Mouse (Mus musculus) midbrain, embryonic 14.5 days (tissue): ENCODE measurements around the gene Bcas3. TPM values are rescaled to one million over a fixed set of nuclear protein-coding genes. Genes with fewer than 3 reads are reported as not detected.

Experiments
- ATAC-seq: fragments of 200-750 bp; cut with Nextera tagmentation; 2 replicates; pipeline ENCODE4 v1.8.0; 2017; ENCODE audit warnings: moderate number of reproducible peaks, moderate library complexity; ENCODE audit not compliant: low FRiP score, low TSS enrichment
- DNase-seq: peaks from one replicate; pipeline ENCODE4 v3.0.0-alpha.2; 2015
- H3K27ac ChIP-seq: fragments of 300-500 bp; sonication (generic); replicated peaks from 2 replicates; pipeline ENCODE4 v1.5.1; 2014; ENCODE audit warnings: mild to moderate bottlenecking, low read depth, low read length, moderate library complexity
- H3K27me3 ChIP-seq: fragments of 300-500 bp; sonication (generic); 2 replicates; pipeline ENCODE4 v1.6.1; 2014; ENCODE audit warnings: low read length, control low read depth, mixed read lengths; ENCODE audit not compliant: control insufficient read depth, insufficient read depth
- H3K36me3 ChIP-seq: fragments of 300-500 bp; sonication (generic); 2 replicates; pipeline ENCODE4 v1.6.1; 2014; ENCODE audit warnings: low read length, control low read depth; ENCODE audit not compliant: control insufficient read depth, insufficient read depth
- H3K4me1 ChIP-seq: fragments of 300-500 bp; sonication (generic); 2 replicates; pipeline ENCODE4 v1.6.1; 2014; ENCODE audit warnings: mild to moderate bottlenecking, antibody characterized with exemption, low read length, control low read depth; ENCODE audit not compliant: control insufficient read depth, insufficient read depth
- H3K4me2 ChIP-seq: fragments of 300-500 bp; sonication (generic); 2 replicates; pipeline ENCODE4 v1.6.1; 2014; ENCODE audit warnings: mild to moderate bottlenecking, low read length, moderate library complexity
- H3K4me3 ChIP-seq: fragments of 300-500 bp; sonication (generic); replicated peaks from 2 replicates; pipeline ENCODE4 v1.5.1; 2014; ENCODE audit warnings: low read depth, low read length
- H3K9ac ChIP-seq: fragments of 300-500 bp; sonication (generic); replicated peaks from 2 replicates; pipeline ENCODE4 v1.6.1; 2014; ENCODE audit warnings: mild to moderate bottlenecking, low read length, moderate library complexity
- H3K9me3 ChIP-seq: fragments of 300-500 bp; sonication (generic); 2 replicates; pipeline ENCODE4 v1.6.1; 2016; ENCODE audit warnings: low read length, control low read depth, mixed read lengths; ENCODE audit not compliant: control insufficient read depth
- WGBS: fragments of 180-500 bp; shearing (Covaris S2); extraction: QIAGEN DNeasy Blood & Tissue Kit; methylation state at CpG from one replicate; pipeline ENCODE4 v1.1.7; 2014; 5-methylcytosine and 5-hydroxymethylcytosine counted together
- polyA plus RNA-seq: library from polyadenylated mRNA; unstranded; fragments of >200 nt; fragmentation: Nextera tagmentation; extraction: Ambion mirVana; gene quantifications from 2 replicates; pipeline ENCODE4 v1.2.1, GENCODE M21; 2014

Gene Bcas3
- polyA plus RNA-seq, 1 experiment from 2014 or later: 33.4 TPM

GRCm38 (mm10) chr11:85645152-85645835 is 292.3 kb downstream of the Bcas3 start:
- H3K27ac ChIP-seq: no peak overlapping the region
- ATAC-seq: no peak
- no peak overlapping the region for H3K9ac ChIP-seq
- H3K4me3 ChIP-seq: no peak overlapping the region
- H3K9me3 ChIP-seq: no peaks in the 10 kb centered on the region
- no peak for DNase-seq
- H3K27me3 ChIP-seq: no peaks in the 10 kb centered on the region
- peaks cover 9% of the 10 kb centered on the region; the same call in 1 of the 2 replicates for H3K4me1 ChIP-seq
- no peaks in the 10 kb centered on the region for H3K36me3 ChIP-seq
- H3K4me2 ChIP-seq: no peak overlapping the region
- 76% methylated on average over 7 of the region's 7 CpGs for WGBS

GRCm38 (mm10) chr11:85648893-85649292 is 295.9 kb downstream of the Bcas3 start:
- no peak overlapping the region for H3K4me3 ChIP-seq
- 73% methylated on average over 3 of the region's 3 CpGs for WGBS
- H3K9me3 ChIP-seq: no peaks in the 10 kb centered on the region
- no peak overlapping the region for H3K4me2 ChIP-seq
- H3K9ac ChIP-seq: no peak overlapping the region
- no peaks in the 10 kb centered on the region for H3K27me3 ChIP-seq
- no peaks in the 10 kb centered on the region for H3K36me3 ChIP-seq
- H3K4me1 ChIP-seq: no peaks in the 10 kb centered on the region
- no peak overlapping the region for H3K27ac ChIP-seq
- DNase-seq (no peak), ATAC-seq (no peak)

- Histone ChIP-seq H3K4me1 (no peaks in the 10 kb centered on the region), H3K9me3 (no peaks in the 10 kb centered on the region), H3K4me2 (no peak overlapping the region), H3K27me3 (no peaks in the 10 kb centered on the region), H3K9ac (no peak overlapping the region), H3K36me3 (no peaks in the 10 kb centered on the region), H3K4me3 (no peak overlapping the region), H3K27ac (no peak overlapping the region)
- DNase-seq (no peak), ATAC-seq (no peak)
- 82% methylated on average over 9 of the region's 9 CpGs for WGBS
Observed at GRCm38 (mm10) chr11:85649373-85649772, 296.4 kb downstream of the Bcas3 start.

GRCm38 (mm10) chr11:85657471-85657870 is 304.5 kb downstream of the Bcas3 start:
- DNase-seq: no peak
- no peak for ATAC-seq
- 68% methylated on average over 4 of the region's 4 CpGs for WGBS

GRCm38 (mm10) chr11:85660304-85660703 is 307.3 kb downstream of the Bcas3 start:
- no peaks in the 10 kb centered on the region for H3K36me3 ChIP-seq
- H3K9ac ChIP-seq: no peak overlapping the region
- H3K27ac ChIP-seq: no peak overlapping the region
- H3K9me3 ChIP-seq: no peaks in the 10 kb centered on the region
- no peak overlapping the region for H3K4me2 ChIP-seq
- WGBS: 86% methylated on average over 4 of the region's 4 CpGs
- no peaks in the 10 kb centered on the region for H3K4me1 ChIP-seq
- DNase-seq: no peak
- no peaks in the 10 kb centered on the region for H3K27me3 ChIP-seq
- no peak overlapping the region for H3K4me3 ChIP-seq
- ATAC-seq: no peak

More at GRCm38 (mm10) chr11:85657471-85657870, 304.5 kb downstream of the Bcas3 start:
- Histone ChIP-seq H3K4me2 (no peak overlapping the region), H3K27me3 (no peaks in the 10 kb centered on the region), H3K9me3 (no peaks in the 10 kb centered on the region), H3K27ac (no peak overlapping the region), H3K36me3 (no peaks in the 10 kb centered on the region), H3K4me1 (no peaks in the 10 kb centered on the region), H3K9ac (no peak overlapping the region), H3K4me3 (no peak overlapping the region)

GRCm38 (mm10) chr11:85667176-85667575 is 314.2 kb downstream of the Bcas3 start:
- Histone ChIP-seq H3K36me3 (no peaks in the 10 kb centered on the region), H3K4me3 (no peak overlapping the region), H3K9me3 (no peaks in the 10 kb centered on the region), H3K9ac (no peak overlapping the region), H3K4me1 (peaks cover 12% of the 10 kb centered on the region), H3K4me2 (no peak overlapping the region), H3K27me3 (no peaks in the 10 kb centered on the region), H3K27ac (no peak overlapping the region)
- ATAC-seq: no peak
- DNase-seq: no peak
- WGBS: 63% methylated on average over 7 of the region's 7 CpGs

- DNase-seq (no peak), ATAC-seq (no peak)
- Histone ChIP-seq H3K9ac (no peak overlapping the region), H3K27me3 (no peaks in the 10 kb centered on the region), H3K9me3 (no peaks in the 10 kb centered on the region), H3K4me3 (no peak overlapping the region), H3K36me3 (no peaks in the 10 kb centered on the region), H3K4me2 (peak overlapping the region; percentile 19; the same call in 1 of the 2 replicates), H3K4me1 (peaks cover 12% of the 10 kb centered on the region), H3K27ac (no peak overlapping the region)
- 25% methylated on average over 9 of the region's 9 CpGs for WGBS
Observed at GRCm38 (mm10) chr11:85667741-85668140, 314.8 kb downstream of the Bcas3 start.

GRCm38 (mm10) chr11:85672881-85673475 is 320.0 kb downstream of the Bcas3 start:
- Histone ChIP-seq H3K36me3 (no peaks in the 10 kb centered on the region), H3K9me3 (no peaks in the 10 kb centered on the region), H3K4me3 (no peak overlapping the region), H3K27ac (no peak overlapping the region), H3K9ac (no peak overlapping the region), H3K4me1 (peaks cover 9% of the 10 kb centered on the region), H3K27me3 (no peaks in the 10 kb centered on the region), H3K4me2 (no peak overlapping the region)
- no peak for DNase-seq
- no peak for ATAC-seq
- 83% methylated on average over 10 of the region's 10 CpGs for WGBS

GRCm38 (mm10) chr11:85675244-85675643 is 322.3 kb downstream of the Bcas3 start:
- no peak overlapping the region for H3K9ac ChIP-seq
- ATAC-seq (no peak), DNase-seq (no peak)
- H3K27me3 ChIP-seq: no peaks in the 10 kb centered on the region
- H3K4me2 ChIP-seq: no peak overlapping the region
- WGBS: 37% methylated on average over 4 of the region's 4 CpGs
- H3K4me3 ChIP-seq: no peak overlapping the region
- peaks cover 16% of the 10 kb centered on the region for H3K4me1 ChIP-seq
- H3K27ac ChIP-seq: no peak overlapping the region
- H3K9me3 ChIP-seq: no peaks in the 10 kb centered on the region
- H3K36me3 ChIP-seq: no peaks in the 10 kb centered on the region
